Mouse (Mus musculus) stomach, embryonic 16.5 days (tissue): Measurements from ENCODE around the gene Cdcp2. TPM values are rescaled to one million over a fixed set of nuclear protein-coding genes. Genes with fewer than 3 reads are reported as not detected.
A peak's percentile ranks its signal among the peaks of the same experiment; 100 is the strongest.

Source experiments
- ATAC-seq: fragments of 200-750 bp; cut with Nextera tagmentation; 2 replicates; pipeline ENCODE4 v1.8.0; 2017; ENCODE audit warnings: moderate number of reproducible peaks, moderate TSS enrichment; ENCODE audit not compliant: insufficient read depth, low FRiP score
- H3K27ac ChIP-seq: fragments of 300-500 bp; sonication (generic); 2 replicates; pipeline ENCODE4 v1.5.1; 2014; ENCODE audit warnings: low read length
- H3K27me3 ChIP-seq: fragments of 300-500 bp; sonication (generic); 2 replicates; pipeline ENCODE4 v1.6.1; 2014; ENCODE audit warnings: low read length, control low read depth, mixed read lengths; ENCODE audit not compliant: control insufficient read depth, insufficient read depth
- H3K36me3 ChIP-seq: fragments of 300-500 bp; sonication (generic); 2 replicates; pipeline ENCODE4 v1.6.1; 2014; ENCODE audit warnings: low read length; ENCODE audit not compliant: control insufficient read depth, insufficient read depth
- H3K4me1 ChIP-seq: fragments of 300-500 bp; sonication (generic); 2 replicates; pipeline ENCODE4 v1.6.1; 2014; ENCODE audit warnings: low read length, control low read depth, mixed read lengths; ENCODE audit not compliant: control insufficient read depth, insufficient read depth
- H3K4me2 ChIP-seq: fragments of 300-500 bp; sonication (generic); 2 replicates; pipeline ENCODE4 v1.6.1; 2014; ENCODE audit warnings: low read depth, low read length, mixed read lengths
- H3K4me3 ChIP-seq: fragments of 300-500 bp; sonication (generic); replicated peaks from 2 replicates; pipeline ENCODE4 v1.5.1; 2014; ENCODE audit warnings: mild to moderate bottlenecking, low read length
- H3K9ac ChIP-seq: fragments of 300-500 bp; sonication (generic); 2 replicates; pipeline ENCODE4 v1.6.1; 2014; ENCODE audit warnings: low read length
- H3K9me3 ChIP-seq: fragments of 300-500 bp; sonication (generic); replicated peaks from 2 replicates; pipeline ENCODE4 v1.6.1; 2016; ENCODE audit warnings: low read length, control low read depth; ENCODE audit not compliant: control insufficient read depth
- WGBS: fragments of 180-500 bp; shearing (Covaris S2); extraction: QIAGEN DNeasy Blood & Tissue Kit; methylation state at CpG from one replicate; pipeline ENCODE4 v1.1.7; 2014; 5-methylcytosine and 5-hydroxymethylcytosine counted together
- polyA plus RNA-seq: library from polyadenylated mRNA; unstranded; fragments of >200 nt; fragmentation: Nextera tagmentation; extraction: Ambion mirVana; gene quantifications from 2 replicates; pipeline ENCODE4 v1.2.1, GENCODE M21; 2015

Cdcp2 gene
- not detected in 2 replicates for polyA plus RNA-seq

DNA sequence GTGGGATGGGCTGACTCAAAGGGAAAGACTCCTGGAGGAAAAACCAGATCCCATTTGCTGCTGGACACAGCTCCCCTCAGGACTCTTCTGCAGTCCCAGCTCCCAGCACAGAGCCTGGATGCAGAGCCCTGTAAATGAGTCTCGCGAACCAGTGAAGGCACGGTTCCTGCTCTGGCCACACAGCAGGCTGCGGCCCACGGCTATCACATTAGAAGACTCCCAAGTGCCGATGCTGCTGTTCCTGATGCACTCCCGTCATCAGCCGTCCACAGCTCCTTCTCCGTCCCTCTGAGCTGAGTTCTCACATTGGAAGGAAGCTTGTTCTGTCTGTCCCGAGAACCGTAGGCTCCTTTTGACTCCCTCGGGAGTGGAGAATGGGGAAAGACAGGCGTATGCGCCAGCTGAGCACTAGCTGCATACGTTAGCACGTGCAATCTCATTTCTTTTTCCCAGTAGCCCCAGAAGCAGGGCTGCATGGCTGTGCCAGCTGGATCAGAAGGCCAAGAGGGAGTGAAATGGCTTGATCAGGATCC, at the start of gene Cdcp2:
Gene Cdcp2, plus strand, starts transcription at position 51 of the 533 bp plus-strand sequence.
- no peak for ATAC-seq
- H3K27me3 ChIP-seq, result no peaks in the 10 kb centered on the region
- 69% methylated on average over 16 of the region's 16 CpGs for WGBS
- H3K27ac ChIP-seq, result no peak within 1 kb of the TSS
- no peaks in the 10 kb centered on the region for H3K4me1 ChIP-seq
- no peaks in the 10 kb centered on the region for H3K36me3 ChIP-seq
- no peak within 1 kb of the TSS for H3K4me2 ChIP-seq
- H3K4me3 ChIP-seq, result no peak within 1 kb of the TSS
- no peaks in the 10 kb centered on the region for H3K9me3 ChIP-seq
- H3K9ac ChIP-seq, result 0 out of 2 replicates have a peak within 1 kb of the TSS, but pooled peaks have one; percentile 19

- H3K36me3 ChIP-seq, result 0 out of 2 replicates have a peak, but pooled peaks cover 27% of the 10 kb centered on the region
- H3K4me3 ChIP-seq, result no peak overlapping the region
- ATAC-seq, result no peak
- H3K27me3 ChIP-seq, result no peaks in the 10 kb centered on the region
- H3K4me1 ChIP-seq, result no peaks in the 10 kb centered on the region
- no peak overlapping the region for H3K9ac ChIP-seq
- no peak overlapping the region for H3K27ac ChIP-seq
- WGBS, result 81% methylated on average over 5 of the region's 5 CpGs
- H3K9me3 ChIP-seq, result no peaks in the 10 kb centered on the region
- no peak overlapping the region for H3K4me2 ChIP-seq
Measured at GRCm38 (mm10) chr4:107047806-107048205, 48.9 kb upstream of the Cdcp2 start.

DNA sequence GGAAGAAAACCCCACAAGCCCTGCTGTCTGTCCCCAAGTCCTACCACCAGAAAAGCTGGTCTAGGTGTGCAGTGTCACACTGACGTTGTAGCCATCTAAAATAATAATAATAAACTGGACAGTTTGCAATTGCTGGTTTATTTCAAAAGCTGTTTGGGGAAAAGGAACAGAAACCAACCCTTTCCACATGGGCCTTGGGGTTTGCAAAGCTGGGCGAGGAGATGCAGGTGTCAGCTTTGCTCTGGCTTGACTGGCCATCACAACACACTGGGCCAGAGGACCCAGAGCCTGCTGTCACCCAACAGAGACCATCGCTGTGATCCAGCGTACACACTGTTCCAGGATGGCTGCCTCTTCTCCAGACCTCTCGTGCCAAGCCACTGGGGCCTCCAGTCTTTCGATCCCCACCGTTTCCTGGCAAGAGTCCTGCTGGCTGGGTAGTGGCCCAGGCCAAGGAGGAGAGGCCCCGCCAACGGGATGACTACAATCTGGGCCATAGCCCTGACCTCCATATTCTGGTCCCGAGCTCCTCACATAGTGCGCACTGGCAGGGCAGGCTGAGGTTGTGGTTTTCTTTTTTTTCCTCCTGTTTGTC, 48.0 kb upstream of the Cdcp2 start:
- H3K9ac ChIP-seq, result no peak overlapping the region
- H3K4me3 ChIP-seq, result no peak overlapping the region
- 0 out of 2 replicates have a peak, but pooled peaks cover 23% of the 10 kb centered on the region for H3K36me3 ChIP-seq
- H3K4me2 ChIP-seq, result no peak overlapping the region
- H3K27ac ChIP-seq, result no peak overlapping the region
- no peaks in the 10 kb centered on the region for H3K4me1 ChIP-seq
- ATAC-seq, result no peak
- 88% methylated on average over 11 of the region's 11 CpGs for WGBS
- H3K9me3 ChIP-seq, result no peaks in the 10 kb centered on the region
- no peaks in the 10 kb centered on the region for H3K27me3 ChIP-seq

DNA sequence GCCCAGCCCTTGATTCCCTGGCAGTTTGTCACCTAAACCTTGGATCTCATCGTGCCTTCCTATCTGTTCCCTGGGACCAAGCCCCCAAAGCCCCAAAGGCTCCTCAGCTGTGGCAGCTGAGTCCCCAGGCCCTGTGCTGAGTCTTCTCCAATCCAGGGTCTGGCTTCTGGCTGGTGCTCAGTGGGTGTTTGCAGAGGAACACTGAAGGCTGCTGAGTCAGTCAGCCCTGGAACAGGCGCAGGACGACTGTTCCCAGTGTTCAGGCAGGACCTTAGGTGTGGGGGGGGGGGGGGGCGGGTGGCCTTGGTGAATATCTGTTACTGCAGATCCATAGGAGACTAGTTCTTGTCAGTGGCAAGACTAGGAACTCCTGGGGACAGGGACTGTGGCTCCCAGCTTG, 44.8 kb upstream of the Cdcp2 start:
- Histone ChIP-seq H3K9me3 (no peaks in the 10 kb centered on the region), H3K4me3 (no peak overlapping the region), H3K27me3 (no peaks in the 10 kb centered on the region), H3K4me2 (no peak overlapping the region), H3K4me1 (no peaks in the 10 kb centered on the region), H3K27ac (no peak overlapping the region), H3K36me3 (0 out of 2 replicates have a peak, but pooled peaks cover 11% of the 10 kb centered on the region), H3K9ac (no peak overlapping the region)
- WGBS, result 63% methylated on average over 4 of the region's 4 CpGs
- ATAC-seq, result no peak

DNA sequence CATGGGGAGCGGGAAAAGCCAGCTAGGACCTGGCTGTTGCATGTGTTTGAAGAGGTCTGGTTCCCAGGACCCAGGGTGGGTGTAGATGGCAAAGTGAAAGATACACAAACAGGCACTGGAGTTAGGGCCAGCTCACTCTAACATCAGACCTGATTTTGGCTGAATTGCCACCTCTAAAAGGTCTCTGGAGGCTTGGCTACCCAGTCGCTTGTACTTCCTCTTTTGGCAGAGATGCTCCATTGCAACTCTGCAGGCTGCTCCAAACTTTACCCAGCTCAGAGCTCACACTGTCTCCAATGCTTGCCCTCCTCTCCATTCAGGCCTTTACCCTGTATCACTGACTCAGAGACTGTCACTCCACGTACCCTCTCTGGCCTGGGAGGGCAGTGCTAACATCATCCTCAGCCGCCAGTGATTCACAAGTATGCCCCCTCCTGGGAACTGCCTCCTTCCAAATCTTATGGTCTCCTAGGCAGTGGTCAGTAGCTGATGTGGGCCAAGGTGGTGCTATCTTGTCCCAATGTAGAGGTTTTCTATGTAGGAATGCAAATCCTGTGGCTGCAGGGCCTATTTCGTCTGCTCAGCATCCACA, 43.6 kb upstream of the Cdcp2 start:
- peaks cover 4% of the 10 kb centered on the region; the same call in 1 of the 2 replicates for H3K36me3 ChIP-seq
- H3K4me3 ChIP-seq, result no peak overlapping the region
- no peak overlapping the region for H3K9ac ChIP-seq
- H3K9me3 ChIP-seq, result no peaks in the 10 kb centered on the region
- WGBS, result 59% methylated on average over 5 of the region's 5 CpGs
- H3K27me3 ChIP-seq, result no peaks in the 10 kb centered on the region
- no peak overlapping the region for H3K4me2 ChIP-seq
- H3K4me1 ChIP-seq, result no peaks in the 10 kb centered on the region
- no peak overlapping the region for H3K27ac ChIP-seq
- ATAC-seq, result no peak

DNA sequence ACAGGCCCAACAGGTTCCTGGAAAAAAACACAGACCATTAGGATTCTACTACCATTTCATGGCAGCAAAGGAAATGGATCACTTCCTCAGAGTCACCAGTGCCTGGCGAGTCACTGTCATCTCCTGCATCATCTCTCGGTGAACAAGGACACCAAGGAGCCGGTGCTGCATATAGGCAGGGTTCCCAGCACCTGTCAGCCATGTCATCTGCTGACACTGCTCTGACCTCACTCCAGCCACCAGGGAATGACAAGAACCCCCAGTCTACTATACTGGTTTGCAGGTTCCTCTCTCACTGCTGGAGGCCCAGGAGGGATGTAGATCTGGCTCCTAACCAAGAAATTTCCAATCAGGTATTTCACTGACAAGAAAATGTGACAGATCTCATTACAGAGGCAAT, 40.6 kb upstream of the Cdcp2 start:
- Histone ChIP-seq H3K27me3 (no peaks in the 10 kb centered on the region), H3K4me3 (no peak overlapping the region), H3K4me2 (no peak overlapping the region), H3K9me3 (no peaks in the 10 kb centered on the region), H3K4me1 (no peaks in the 10 kb centered on the region), H3K36me3 (peaks cover 11% of the 10 kb centered on the region; the same call in 1 of the 2 replicates), H3K9ac (no peak overlapping the region), H3K27ac (no peak overlapping the region)
- ATAC-seq, result no peak
- WGBS, result 75% methylated on average over 3 of the region's 3 CpGs

DNA sequence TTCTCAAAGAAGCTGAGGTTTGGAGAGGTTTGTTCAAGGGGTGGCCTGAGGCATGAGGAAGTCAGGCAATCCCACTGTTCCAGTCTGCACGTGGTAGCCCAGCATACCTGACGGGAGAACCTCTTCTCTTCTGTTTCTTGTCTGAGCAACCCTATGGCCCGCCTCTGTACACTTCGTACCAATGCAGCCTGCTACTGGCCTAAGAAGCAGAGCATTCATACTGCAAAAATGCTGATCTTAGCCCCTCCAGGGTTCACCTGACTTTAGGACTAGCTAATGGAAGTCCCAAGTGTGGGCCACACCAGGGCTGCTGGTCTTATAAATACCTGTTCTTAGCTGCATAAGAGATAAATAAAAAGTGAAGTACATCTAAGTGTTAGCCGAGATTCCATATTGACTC, 38.3 kb upstream of the Cdcp2 start:
- H3K4me1 ChIP-seq, result no peaks in the 10 kb centered on the region
- H3K4me2 ChIP-seq, result no peak overlapping the region
- H3K4me3 ChIP-seq, result no peak overlapping the region
- H3K27ac ChIP-seq, result no peak overlapping the region
- H3K27me3 ChIP-seq, result no peaks in the 10 kb centered on the region
- H3K9me3 ChIP-seq, result no peaks in the 10 kb centered on the region
- no peak for ATAC-seq
- H3K9ac ChIP-seq, result no peak overlapping the region
- 84% methylated on average over 5 of the region's 5 CpGs for WGBS
- peaks cover 12% of the 10 kb centered on the region; the same call in 1 of the 2 replicates for H3K36me3 ChIP-seq

DNA sequence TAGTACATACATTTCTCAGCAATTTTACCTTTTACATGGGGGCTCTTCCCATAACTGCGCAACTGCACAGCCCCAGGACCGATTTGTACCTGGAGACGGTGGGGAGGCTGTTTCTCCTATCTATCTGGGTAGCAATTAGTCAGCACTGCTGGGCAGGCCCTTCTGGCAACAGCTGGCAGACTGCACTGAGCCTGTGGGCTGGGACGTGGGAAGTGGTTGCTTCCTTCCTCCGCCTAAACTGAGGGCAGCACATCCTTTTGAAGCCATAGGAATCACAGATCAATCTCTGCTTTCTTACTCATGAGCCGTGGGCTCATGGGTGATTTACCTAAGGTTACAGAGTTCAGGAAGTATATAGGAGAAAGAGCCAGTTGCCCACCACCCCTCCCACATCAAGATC, 37.9 kb upstream of the Cdcp2 start:
- Histone ChIP-seq H3K4me1 (no peaks in the 10 kb centered on the region), H3K36me3 (peaks cover 16% of the 10 kb centered on the region), H3K4me2 (no peak overlapping the region), H3K9ac (no peak overlapping the region), H3K9me3 (no peaks in the 10 kb centered on the region), H3K27ac (no peak overlapping the region), H3K27me3 (no peaks in the 10 kb centered on the region), H3K4me3 (no peak overlapping the region)
- 75% methylated on average over 6 of the region's 6 CpGs for WGBS
- no peak for ATAC-seq

GRCm38 (mm10) chr4:107061560-107061959, 35.1 kb upstream of the Cdcp2 start:
- no peaks in the 10 kb centered on the region for H3K9me3 ChIP-seq
- ATAC-seq, result no peak
- WGBS, result 85% methylated on average over 4 of the region's 4 CpGs
- H3K4me3 ChIP-seq, result no peak overlapping the region
- H3K4me2 ChIP-seq, result no peak overlapping the region
- peaks cover 18% of the 10 kb centered on the region for H3K36me3 ChIP-seq
- H3K27me3 ChIP-seq, result no peaks in the 10 kb centered on the region
- no peak overlapping the region for H3K9ac ChIP-seq
- H3K4me1 ChIP-seq, result peaks cover 7% of the 10 kb centered on the region
- no peak overlapping the region for H3K27ac ChIP-seq
